Mouse (Mus musculus) c-Kit-positive CD71-negative TER-119-negative erythroid progenitor cells, embryonic 14.5 days (primary cell): ENCODE data around the gene Stkld1.
"Not testable (repeated sequence)": the region's sequence is repeated elsewhere in the genome, so short reads cannot be mapped to it uniquely, and the experiment has no call there.

Source experiments
- DNase-seq: peaks from one replicate; pipeline ENCODE4 v3.0.0-alpha.2; 2013; ENCODE audit warnings: low read depth

Stkld1 gene

GRCm38 (mm10) chr2:26933304-26934055 is at the start of gene Stkld1, which contains the start of gene Surf4:
TSS of gene Stkld1 (plus strand) at chr2:26934047.
TSS of gene Surf4 (minus strand) at chr2:26933928.
- peak; percentile 89 for DNase-seq

GRCm38 (mm10) chr2:26885541-26885940 is 48.3 kb upstream of the Stkld1 start:
- not testable (repeated sequence) for DNase-seq

DNA sequence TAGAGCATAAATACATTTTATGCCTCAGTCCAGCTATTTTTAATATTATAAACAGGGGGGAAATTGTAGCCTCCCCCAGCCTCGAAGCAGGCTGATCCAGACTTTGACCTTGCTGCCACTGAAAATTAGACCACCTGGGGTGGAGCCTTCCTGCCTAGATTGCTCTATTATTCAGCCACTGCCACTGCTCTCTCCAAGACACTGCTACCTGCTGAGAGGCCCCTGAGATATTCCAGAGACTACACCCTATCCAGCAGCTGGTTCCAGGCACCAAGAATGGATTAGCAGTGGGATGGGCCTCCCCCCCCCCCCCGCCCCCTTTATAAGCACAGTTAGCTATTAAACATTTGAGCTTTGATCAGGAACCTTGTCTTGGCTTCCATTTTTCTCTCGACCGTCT is 47.7 kb upstream of the Stkld1 start:
- DNase-seq: not testable (repeated sequence)

DNA sequence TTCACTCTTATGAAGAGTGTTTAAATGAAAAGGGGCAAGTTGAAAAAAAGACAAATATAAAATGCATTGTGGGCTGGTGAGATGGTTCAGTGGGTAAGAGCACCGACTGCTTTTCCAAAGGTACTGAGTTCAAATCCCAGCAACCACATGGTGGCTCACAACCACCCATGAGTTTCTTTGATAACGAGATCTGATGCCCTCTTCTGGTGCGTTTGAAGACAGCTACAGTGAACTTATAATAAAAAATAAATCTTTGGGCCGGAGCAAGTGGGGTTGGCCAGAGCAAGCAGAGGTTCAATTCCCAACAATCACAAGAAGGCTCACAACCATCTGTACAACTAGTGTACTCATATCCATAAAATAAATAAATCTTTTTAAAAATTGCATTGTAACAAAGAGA is 37.9 kb upstream of the Stkld1 start:
- no peak for DNase-seq

DNA sequence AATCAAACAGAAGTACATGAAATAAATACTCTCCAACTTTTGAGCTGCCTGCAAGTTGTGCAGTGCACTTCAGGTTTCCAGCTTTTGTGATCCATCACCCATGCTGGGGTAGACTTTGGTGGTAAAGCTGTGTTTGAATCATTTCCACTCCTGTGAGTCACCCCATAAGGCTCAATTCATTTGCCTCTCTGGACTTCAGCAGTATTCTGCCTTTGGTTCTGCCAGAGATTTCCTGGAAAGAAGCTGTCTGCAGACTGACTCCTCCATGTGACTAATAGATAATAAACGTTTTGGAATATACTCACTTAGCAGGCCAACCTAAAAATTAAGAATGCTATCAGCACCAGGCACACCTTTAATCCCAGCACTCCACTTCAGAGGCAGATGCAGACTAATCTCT is 33.1 kb upstream of the Stkld1 start:
- no peak for DNase-seq

- DNase-seq: no peak
Measured at GRCm38 (mm10) chr2:26901834-26902400, 31.9 kb upstream of the Stkld1 start.

GRCm38 (mm10) chr2:26902467-26903220 is 31.2 kb upstream of the Stkld1 start, which contains the start of gene Surf6:
TSS of gene Surf6 (minus strand) at chr2:26902879.
- DNase-seq: peak; percentile 91

DNA sequence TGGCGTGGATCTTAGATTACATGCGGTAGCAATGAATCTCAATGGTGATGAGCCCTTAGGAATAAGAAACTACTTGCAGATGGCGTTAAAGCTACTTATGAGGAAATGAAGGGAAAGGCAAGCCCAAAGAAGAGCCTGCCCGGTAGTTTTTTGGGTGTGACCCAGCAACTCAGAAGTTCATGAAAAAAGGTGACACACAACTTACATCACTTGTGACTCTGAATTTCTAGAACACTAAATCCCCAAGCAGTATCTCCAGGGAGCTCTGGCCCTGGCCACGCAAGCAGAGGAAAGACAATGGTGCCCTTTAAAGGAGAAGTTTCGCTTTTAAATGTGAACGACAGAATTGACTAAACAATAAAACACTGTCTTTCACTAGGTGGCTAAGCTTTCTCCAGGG is 30.5 kb upstream of the Stkld1 start:
- DNase-seq: no peak

DNA sequence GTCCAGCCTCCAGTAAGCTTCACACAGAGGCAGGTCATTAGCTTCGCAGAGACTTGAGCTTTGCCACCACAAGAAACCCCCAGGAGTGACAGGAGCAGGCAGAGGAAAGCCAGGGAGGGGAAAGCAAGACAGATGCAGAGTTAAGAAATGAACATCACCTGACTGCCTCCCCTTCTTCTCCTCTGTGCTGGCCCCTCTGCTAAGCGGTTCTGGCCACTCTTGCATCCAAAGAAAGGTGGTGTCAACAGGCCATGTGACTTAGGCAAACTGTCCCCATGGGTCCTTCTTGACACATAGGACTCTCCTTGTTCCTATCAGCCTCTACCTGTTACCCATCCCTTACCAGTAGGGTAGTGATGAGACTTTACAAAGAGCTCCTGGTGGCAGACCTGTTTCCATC is 27.9 kb upstream of the Stkld1 start:
- DNase-seq: no peak

DNA sequence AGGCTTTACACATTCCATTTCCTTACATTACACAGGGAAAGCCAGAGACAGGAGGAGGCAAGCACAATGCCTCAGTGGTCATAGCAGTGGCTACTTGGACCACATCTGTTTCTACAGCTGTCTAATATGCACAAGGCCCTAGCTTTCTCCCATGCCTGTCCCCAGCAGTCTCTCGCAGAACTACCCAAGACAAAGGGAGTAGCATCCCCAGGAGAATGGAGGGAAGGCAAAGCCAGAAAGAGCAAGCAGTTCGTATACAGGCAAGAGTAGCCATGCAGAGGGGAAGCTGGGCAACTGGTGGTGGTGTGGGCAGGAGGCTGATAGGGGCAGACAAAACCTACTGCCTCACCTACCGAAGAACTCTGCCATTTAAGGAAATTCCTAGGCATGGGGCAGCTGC is 27.4 kb upstream of the Stkld1 start:
- DNase-seq: no peak

- DNase-seq: no peak
Measured at GRCm38 (mm10) chr2:26907109-26907508, 26.7 kb upstream of the Stkld1 start.

- no peak for DNase-seq
Measured at GRCm38 (mm10) chr2:26908710-26909386, 25.0 kb upstream of the Stkld1 start.

DNA sequence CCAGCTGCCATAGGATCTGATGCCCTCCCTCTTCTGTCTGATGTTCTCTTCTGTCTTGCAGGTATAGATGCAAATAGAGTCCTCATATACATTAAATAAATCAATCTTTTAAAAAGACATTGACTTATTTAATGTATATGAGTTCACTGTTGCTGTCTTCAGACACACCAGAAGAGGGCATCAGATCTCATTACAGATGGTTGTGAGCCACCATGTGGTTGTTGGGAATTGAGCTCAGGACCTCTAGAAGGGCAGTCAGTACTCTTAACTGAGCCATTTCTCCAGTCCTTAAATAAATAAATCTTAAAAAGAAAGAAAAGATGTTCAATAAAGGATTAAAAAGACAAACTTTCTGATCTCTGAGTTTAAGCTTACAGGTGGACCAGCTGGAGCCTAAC is 24.5 kb upstream of the Stkld1 start:
- no peak for DNase-seq

DNA sequence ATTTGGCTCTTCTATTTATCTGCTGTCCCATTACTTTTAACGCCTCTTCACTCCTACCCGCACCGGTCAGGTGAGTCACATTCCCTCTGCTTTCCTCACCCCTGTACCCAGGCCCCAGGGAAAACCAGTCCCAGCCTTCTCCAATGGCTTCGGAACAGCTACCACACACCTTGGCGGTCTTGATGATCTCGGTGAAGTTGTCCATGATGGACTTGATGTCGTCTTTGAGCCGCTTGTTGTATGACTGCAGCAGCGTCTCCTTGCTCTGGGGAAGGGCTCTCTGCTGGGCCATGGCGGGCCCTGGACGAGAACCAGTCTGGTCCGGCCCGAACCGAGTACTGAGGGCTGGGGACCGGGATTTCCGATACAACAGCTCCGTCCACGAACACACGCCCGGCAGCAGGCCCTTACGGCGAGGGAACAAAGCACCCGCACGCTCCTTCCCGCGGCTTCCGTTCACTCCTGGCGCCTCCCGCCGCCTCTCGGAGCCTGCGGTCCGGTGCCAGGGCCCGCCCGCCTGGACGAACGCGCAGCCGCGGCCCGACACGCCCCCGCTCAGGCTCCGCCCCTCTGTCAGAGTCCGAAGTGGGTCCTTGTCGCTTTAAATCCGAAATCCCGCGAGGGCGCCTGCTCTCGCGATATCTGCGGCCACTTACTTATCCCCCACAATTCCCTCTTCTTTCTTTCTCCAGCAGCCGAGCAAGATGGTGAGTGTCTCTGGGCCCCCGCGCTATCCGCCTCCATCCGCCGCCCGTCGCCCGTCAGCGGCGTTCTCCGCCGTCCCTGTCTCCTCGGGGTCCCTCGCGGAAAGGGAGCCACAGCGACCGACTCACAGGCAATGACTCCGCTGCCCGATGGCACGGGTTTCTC is 23.5 kb upstream of the Stkld1 start, which contains the start of the genes Med22 and Rpl7a:
Med22 (minus strand) TSS at position 554 of the 870 bp plus-strand sequence.
Rpl7a (plus strand) TSS at position 641 of the 870 bp plus-strand sequence.
- peak; percentile 99 for DNase-seq

- no peak for DNase-seq
Measured at GRCm38 (mm10) chr2:26910994-26911765, 22.7 kb upstream of the Stkld1 start.

GRCm38 (mm10) chr2:26912253-26912770 is 21.5 kb upstream of the Stkld1 start:
- no peak for DNase-seq

DNA sequence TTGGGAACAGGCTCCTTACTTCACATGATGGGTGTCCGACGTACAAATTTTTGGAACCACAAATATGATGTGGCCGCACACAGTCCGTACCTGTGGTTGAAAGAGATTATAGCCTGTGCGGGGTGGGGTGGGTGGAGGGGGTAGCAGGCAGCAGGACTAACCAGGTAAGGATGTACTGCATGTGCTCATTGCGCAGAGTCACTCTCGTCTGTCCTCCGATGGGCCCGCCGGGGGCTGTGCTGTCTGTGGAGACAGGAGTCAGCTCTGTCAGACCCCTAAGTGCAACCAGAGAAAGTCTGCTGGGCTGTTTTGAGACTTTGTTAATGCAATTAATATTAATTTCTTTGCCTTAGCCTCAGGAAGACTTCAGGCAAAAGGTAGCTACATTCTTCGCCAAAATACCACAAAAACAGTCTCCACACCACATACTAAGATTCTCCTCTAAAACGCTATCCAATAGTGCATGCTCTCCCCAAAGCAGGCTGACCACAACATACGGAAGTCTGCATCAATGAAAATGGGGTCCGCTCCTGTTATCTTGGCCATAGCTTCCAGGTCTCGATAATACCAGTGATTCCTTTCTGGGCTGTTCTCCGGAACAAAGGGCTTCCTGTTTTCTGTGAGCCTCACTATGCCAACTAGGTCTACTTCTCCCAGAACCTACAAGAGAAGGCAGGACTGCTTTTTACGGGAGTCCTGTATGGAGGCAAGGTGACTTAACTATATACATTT is 20.3 kb upstream of the Stkld1 start:
- DNase-seq: no peak

DNA sequence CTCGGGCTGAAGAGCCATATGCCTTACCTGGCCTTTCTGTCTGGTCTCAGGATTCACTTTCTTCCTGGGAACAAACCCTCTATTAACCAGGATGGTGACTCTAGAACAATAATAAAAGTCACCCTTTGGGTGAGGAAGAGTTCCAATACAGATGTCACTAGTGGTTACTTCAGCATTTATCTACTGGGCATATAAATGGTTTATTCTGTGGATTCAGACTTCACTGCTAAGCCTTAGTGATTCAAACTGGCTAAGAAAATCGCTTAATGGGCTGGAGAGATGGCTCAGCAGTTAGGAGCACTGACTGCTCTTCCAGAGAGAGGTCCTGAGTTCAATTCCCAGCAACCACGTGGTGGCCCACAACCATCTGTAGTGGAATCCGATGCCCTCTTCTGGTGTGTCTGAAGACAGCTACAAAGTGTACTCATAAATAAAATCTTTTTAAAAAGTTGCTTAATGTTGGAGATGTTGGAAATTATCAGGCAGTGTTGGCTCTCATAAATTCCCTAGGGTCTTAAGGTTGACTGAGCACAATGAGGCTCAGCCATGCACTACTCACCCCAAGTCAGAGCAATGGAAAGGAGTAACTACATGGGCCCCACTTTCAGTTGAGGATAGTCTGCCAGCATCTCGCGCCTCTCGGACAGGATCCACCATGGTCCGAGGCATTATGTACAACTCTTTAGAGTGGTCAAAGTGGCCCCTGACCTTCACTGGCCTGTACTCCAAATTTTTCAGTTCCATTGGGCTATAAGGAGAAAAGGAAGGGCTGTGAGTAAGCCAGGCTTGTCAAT is 19.5 kb upstream of the Stkld1 start:
- DNase-seq: no peak
